Mouse (Mus musculus) spleen, embryonic (tissue): ENCODE measurements around the gene 1700021F05Rik.

Experiments used
- CTCF ChIA-PET: fragments of 350-600 bp; sonication (Branson Sonifier 250); formaldehyde crosslinking; loops from one replicate; lab custom pipeline; 2022; lab: Charles Lee

1700021F05Rik gene

DNA sequence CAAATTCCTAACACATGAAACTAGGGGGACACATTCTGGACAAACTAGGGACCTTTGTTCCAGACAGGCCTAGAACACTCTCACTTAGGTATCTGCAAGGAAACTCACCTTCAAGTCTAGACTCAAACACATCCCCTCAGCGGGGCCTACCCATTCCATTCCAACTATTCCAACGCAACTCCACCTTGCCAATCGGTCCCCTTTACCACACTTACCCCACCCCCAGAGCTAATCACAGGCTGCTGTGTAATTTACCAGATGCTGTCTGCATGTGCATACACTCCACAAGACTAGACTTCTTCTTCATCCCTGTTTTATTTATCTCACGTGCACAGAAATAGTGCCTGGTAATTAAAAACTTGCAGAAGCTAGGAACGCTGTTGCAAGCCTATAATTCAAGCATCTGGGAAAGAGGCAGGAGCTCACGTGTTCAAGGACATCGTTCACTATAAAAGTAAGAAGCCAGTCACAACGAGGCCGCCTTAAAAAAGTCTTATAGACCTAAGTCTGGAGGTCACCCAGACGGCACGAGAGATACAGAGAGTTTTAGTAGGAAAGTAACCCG is 966 bp downstream of the 1700021F05Rik start:
- CTCF ChIA-PET = interaction anchor here (0.6 kb wide), 2 partner anchors 62 to 1400 kb away, joined by 3 read pairs; no protein-coding TSS in a partner anchor

DNA sequence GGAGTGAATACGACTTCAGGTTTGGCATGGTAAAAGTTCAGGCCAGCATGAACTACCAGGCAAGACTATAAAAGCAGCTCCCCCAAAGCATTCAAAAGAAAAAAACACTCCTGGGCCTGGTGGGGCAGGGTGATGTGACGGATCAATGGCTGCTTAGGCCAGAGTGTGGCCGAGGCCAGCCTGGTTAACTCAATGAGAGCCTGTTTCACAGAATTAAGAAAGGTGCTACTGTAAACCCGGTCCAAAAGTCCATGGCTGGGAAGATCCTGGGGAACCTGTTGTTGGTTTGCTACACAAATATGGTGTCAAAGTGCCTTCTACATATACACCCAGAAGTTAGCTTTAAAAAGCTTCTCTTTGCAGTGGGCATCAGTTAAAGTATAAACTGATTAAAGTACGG is 2.0 kb downstream of the 1700021F05Rik start:
- CTCF ChIA-PET = interaction anchor here (0.6 kb wide), 1 partner anchor 488 kb away, joined by 3 read pairs; no protein-coding TSS in a partner anchor

DNA sequence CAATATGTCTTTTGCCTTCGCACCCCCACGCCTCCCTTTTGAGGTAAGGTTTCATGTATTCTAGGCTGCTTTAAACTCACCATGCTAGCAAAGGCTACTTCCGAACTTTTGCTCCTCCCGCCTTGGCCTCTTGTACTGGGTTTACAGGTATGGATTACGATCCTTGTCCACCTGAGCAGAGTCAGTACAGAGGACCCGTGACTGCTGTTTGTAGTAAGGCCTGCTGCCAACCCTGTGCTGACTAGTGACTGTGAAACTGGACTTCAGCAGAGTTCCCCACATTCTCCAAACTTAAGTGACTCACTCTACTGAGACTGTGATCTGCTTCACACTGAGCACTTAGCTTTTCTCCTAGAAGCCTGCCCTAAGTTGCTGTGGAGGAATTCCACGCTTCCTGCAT is 3.1 kb downstream of the 1700021F05Rik start:
- CTCF ChIA-PET = no interaction called here

DNA sequence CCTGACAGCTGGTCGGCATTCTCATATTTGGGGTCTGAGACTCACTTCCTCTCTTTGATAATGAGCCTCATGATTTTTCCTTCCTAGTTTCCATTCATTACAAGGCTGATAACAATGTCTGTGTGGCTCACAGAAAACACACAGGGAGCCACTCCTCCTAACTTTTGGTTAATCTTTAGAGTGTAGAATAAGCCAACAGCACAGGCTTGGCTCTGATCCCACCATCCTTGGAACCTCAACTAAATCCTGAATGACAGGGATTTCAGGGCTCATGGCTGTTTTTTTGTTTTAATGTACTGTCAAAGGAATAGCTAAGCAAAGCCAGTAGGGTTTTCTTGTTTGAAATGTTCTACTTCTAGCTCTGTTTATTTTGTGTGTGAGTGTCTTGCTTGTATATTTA is 6.4 kb downstream of the 1700021F05Rik start:
- CTCF ChIA-PET = no interaction called here

DNA sequence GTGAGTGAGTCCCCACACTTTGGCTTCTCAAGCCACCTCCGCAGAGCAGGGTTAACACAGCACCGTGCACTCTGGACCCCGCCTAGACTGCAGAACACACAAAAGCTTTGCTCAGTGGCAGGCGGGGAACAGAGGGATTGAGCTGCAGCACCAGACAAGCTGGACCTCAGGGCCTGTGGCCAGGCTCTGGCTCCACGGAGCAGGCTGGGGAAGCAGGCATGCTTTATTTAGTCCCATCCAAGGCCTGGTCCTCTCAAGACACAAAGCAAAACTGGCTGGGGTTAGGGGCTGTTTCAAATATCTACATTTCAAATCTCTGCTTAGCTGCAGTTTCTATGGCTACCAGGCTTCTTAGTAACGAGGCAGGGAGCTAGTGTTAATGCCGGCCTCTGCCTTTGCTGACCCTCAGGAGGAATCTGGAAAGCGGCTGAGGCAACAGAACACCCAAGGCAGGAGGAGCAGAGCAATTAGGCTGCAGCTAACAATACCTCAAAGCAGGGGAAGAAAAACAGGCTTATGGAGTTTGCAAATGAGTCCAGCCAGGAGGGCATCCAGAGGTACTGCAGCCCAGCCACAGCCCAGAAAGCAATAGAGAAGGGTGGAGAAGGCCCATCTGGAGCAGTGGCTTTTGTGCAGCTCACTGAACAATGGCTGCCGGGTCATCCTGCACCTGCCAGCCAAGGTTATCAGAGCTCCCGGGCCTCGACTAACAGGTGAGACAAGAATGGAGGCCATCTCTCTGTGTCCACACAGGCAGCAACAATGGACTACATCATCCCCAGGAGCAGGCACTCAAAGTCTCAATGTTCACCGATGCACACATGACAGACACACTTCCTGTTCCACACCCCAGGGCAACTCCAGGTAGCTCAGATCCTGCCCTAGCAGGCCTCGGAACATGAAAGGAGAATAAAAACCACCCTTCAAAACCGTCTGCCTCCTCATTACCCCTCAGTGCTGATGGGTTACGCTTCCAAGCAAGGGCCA is 13.2 kb downstream of the 1700021F05Rik start:
- CTCF ChIA-PET = no interaction called here

DNA sequence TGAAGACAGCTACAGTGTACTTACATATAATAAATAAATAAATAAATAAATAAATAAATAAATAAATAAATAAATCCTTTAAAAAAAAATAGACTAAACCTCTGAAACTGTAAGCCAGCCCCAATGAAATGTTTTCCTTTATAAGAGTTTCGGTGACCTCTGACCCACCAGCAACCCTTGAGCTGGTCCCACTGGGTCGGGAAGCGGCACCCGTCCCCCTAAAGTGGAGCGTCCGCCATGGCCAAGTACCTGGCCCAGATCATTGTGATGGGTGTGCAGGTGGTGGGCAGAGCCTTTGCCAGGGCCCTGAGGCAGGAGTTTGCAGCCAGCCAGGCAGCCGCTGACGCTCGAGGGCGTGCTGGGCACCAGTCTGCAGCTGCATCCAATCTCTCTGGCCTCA is 16.9 kb downstream of the 1700021F05Rik start, which contains the start of gene Gm9803:
Gene Gm9803, plus strand, starts transcription at position 154 of the 400 bp plus-strand sequence.
- CTCF ChIA-PET = interaction anchor here (0.6 to 0.7 kb wide), 2 partner anchors 618 to 1705 kb away, joined by 4 to 12 read pairs; no protein-coding TSS in a partner anchor

DNA sequence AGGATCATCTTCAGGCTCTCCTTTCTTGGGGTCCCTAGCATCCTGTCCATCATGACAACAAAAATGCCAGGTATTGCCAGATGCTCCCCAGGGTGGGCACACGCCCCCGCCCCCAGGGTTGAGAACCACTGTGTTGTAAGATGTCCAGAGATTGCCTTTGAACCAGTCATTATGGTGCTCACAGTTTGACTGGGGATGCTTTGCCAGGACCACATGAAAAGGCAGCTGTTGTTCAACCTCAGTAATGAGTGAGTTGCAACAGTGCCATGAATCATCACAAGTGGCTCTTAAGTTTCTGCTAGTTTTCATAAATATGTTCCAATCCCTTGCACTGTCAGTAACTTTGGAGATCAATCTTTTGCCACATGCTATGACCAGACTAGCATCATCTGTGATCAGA is 20.8 kb downstream of the 1700021F05Rik start:
- CTCF ChIA-PET = no interaction called here

DNA sequence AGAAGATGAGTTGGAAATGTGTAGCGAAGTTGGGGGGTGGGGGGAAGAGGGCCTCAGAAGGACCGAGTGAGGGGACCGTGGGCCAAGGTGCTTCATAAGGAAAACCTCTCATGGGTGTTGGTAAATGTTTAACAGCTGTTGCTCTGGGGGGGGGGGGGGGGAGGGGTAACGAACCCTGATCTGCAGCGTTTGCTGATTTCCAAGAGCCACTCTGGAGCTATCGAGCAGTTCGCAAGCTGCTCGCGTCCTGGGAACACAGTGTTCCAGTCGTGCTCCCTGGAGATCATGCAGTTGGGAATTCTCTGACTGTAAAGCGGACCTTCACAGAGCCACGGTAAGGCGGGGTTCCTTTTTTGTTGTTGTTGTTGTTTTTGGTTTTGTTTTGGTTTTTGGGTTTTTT is 22.4 kb downstream of the 1700021F05Rik start:
- CTCF ChIA-PET = interaction anchor here (0.6 kb wide), 1 partner anchor 351 kb away, joined by 3 read pairs; no protein-coding TSS in a partner anchor

DNA sequence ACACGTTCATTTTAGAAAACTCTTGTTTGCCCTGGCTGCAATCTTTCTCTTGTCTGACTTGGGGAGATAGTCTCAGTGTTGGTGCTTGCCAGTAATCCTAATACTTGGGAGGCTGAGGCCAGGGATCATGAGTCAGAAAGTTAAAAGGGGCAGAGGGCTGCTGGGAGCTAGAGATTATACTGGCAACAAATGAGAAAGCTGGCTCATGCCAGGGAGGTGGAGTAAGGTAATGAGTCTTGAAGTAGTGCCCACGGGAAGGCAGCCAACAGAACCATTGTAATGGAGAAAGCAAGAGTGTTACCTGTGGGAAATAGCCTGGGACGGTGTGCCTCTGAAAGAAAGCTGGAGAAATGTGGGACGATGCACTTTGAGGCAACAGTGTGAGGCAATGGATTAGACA is 23.0 kb downstream of the 1700021F05Rik start:
- CTCF ChIA-PET = interaction anchor here (0.6 kb wide), 1 partner anchor 350 kb away, joined by 3 read pairs; no protein-coding TSS in a partner anchor

DNA sequence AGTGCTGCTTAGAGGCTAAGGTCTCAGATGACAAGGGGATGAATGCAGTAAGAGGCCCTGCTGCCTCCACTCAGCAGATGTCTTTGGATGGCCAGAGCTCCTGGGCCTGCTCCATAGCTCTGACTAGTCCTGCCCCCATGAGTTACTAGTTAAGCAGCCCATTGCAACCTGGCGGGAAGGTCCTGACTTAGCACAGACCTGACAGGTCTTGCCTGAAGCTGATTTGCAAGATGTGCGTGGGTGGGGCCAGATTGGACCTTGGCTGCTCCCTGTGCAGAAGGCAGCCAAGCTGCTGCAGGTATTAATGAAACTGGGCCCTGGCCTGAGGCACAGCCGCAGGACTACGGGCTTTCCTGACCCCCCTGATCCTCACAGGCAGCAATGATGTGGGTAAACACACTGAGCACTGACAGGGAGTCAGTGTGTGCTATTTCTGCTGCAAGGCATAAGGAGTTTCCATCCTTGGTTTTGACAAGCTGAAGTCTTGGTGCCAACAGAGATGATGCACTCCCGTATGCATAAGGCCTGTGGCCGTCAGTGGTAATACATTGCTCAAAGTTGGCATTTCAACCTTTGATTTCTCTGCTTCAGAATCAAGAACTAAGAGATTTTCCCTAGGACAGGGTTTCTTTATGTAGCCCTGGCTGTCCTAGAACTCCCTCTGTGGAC is 23.7 kb downstream of the 1700021F05Rik start:
- CTCF ChIA-PET = no interaction called here

DNA sequence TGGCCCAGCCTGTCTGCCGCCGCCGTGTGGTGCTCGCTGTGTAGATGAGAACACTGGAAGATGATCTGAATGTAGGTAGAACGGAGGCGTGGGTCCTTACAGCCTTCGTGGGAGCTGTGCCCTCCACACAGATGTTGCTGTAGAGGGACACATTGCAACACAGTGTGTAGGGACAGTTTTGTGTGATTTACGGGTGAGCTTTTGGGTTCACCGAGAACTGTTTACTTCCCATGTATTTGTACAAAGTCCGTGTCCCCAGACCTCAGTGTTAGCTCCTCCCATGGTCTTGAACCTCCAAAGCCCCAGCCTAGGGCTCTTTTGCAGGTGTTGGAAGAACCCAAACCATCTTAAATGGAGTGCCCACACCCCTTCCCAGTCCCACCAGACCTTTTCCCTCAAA is 27.8 kb downstream of the 1700021F05Rik start:
- CTCF ChIA-PET = no interaction called here

DNA sequence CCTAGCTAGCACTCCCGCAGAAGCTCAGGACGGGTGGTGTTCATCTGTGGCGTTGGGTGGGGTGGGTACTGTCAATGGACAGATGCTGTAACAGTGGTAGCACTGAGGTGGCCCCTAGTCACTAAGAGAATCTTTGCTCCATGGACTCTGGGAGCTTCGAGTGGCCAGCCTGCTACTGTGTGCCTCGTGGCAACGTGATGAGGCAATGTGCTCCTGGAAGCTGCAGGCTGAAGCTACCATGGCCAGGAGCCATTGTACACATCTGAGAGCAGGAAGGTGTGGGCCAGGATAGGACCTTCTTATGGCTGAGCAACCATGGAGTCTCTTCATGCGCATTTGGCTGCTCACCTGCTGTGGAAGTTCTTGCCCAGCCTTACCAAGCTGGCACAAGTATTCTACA is 31.6 kb downstream of the 1700021F05Rik start:
- CTCF ChIA-PET = no interaction called here

DNA sequence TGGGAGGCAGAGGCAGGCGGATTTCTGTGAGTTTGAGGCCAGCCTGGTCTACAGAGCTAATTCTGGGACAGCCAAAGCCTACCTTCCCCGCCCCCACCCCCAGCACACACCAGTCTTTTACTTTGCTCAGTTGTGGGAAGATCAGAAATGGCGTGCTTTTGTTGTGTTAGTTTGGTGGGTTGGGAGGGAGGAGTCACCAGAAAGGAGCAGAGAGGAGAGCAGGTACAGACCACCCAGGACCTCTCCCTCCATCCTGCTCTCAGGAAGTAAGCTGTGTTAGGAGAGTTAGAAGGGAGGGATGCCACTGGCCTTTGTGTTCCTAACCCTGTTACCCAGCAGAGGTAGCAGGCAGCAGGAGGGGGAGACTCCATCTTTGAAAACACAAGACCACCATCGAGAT is 33.7 kb downstream of the 1700021F05Rik start:
- CTCF ChIA-PET = no interaction called here

DNA sequence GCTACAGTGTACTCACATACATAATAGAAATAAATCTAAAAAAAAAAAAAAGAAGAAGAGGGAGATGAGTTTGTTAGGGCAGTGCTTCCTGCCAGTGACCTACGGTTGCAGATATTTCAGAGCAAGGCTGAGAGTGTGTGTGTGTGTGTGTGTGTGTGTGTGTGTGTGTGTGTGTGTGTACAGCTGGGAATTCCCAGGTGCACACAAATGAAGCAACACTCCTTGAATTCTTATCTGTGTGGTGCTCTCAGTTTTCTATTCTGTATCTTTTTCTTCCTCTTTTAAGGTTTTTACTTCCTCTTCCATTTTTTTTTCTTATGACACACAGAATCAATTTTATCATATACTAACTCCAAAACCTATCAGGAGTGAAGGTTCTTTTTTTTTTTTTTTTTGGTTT is 36.5 kb downstream of the 1700021F05Rik start:
- CTCF ChIA-PET = interaction anchor here (0.6 kb wide), 1 partner anchor 87 kb away, joined by 11 read pairs; no protein-coding TSS in a partner anchor

DNA sequence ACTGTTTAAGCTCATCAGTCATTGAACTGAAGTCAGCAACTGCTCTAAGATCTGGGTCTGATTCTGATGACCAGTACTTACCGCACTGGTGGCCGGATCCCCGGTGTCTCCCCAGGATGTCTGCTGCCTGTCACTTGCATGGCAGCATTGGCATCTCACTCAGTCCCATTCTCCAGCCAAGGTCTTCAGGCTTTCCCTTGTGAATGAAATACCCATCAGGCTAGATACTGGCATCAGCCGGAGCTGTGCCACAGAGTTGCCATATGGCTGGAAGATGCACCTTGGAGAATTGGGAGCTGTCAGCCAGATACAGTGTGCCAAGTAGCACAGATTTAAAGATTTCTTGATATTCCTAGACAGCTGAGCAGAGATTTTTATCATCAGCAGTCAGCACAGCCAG is 38.2 kb downstream of the 1700021F05Rik start:
- CTCF ChIA-PET = no interaction called here

DNA sequence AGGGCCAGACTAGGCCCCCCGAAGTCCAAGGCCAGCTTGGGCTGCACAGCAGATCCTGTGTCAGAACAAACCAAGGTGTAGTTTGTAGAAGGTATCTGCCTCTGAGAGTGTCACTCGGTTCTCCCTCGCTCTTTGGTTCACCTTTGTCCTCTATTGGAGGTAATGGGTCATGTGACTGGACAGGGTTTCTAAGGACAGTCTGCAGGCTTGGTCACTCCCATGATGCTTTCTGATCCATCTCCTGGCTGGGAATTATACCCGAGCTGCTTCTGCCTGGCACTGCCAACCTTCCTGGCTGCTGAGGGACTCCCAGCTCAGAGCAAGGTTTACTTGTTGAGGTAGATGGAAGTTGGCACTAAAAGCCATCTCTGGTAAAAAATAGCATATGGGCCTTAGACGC is 49.9 kb downstream of the 1700021F05Rik start:
- CTCF ChIA-PET = no interaction called here

DNA sequence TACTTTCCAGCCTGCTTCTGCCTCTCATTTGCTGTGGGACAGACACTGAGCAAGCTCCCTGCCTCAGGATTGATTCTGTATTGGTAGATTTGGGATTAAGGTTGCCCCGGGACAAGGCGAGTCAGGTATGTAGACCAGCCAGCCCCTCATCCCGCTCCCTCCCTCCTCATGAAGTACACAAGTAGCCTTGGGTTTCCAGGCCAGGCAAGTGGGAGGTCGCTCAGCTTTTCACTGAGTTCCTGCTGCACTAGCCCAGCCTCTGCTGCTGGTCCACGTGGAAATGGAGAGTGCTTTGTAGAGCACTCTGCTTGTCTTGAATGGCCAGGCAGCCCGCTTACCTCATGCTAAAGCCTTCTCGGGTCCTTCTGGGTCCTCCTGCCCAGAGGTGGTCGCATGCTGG is 50.8 kb downstream of the 1700021F05Rik start:
- CTCF ChIA-PET = no interaction called here

DNA sequence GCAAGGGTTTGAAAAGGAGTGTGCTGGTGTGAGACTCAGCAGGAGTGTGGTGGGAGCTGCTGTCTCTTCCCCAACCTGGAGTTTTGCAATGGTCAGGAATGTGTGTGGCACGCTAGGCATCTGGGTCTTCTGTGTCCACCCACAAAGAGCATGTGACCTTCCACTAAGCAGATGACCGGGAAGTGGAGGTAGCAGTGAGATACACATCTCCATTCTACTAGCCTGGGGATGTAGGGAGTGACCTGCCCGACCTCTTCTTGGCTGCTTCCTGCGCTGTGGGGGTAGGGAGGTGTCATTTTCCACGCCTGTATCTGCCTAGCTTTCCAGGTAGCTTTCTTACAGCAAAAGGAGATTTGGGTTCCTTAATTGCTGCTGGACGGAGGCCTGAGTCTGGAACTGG is 51.2 kb downstream of the 1700021F05Rik start:
- CTCF ChIA-PET = interaction anchor here (0.6 kb wide), 1 partner anchor 118 kb away, joined by 5 read pairs; no protein-coding TSS in a partner anchor

DNA sequence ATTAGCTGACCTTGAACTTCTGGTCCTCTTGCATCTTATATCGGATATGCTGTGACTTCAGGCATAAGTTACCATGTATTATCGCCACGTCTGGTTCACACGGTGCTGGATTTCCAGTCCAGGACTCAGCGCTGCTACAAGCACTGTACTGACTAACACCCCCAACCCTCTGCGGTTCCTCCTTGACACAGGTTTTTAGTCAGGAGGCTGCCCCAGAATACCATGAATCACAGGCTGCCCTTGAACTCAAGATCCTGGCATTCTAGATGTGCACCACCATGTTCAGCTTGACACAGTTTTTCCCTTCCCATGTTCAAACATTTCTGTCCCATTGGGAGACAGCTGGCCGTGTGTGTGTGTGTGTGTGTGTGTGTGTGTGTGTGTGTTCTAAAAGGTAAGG is 51.7 kb downstream of the 1700021F05Rik start:
- CTCF ChIA-PET = interaction anchor here (0.6 kb wide), 1 partner anchor 118 kb away, joined by 5 read pairs; no protein-coding TSS in a partner anchor

DNA sequence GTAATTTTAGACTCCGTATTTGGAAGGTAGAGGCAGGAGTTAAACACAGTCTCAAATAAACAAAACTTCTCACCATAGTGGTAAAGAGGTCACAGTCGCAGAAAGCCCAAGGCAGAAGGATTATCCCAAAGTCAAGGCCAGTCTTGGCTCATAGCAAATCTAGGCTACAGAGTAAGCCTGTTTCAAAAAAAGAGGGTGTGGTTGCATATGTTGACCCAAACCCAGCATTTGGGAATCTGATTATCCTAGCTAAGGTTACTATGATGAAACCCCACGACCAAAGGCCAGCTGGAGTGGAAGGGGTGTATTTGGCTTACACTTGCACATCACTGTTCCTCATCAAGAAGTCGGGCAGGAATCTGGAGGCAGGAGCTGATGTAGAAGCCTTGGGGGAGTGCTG is 52.5 kb downstream of the 1700021F05Rik start:
- CTCF ChIA-PET = no interaction called here

DNA sequence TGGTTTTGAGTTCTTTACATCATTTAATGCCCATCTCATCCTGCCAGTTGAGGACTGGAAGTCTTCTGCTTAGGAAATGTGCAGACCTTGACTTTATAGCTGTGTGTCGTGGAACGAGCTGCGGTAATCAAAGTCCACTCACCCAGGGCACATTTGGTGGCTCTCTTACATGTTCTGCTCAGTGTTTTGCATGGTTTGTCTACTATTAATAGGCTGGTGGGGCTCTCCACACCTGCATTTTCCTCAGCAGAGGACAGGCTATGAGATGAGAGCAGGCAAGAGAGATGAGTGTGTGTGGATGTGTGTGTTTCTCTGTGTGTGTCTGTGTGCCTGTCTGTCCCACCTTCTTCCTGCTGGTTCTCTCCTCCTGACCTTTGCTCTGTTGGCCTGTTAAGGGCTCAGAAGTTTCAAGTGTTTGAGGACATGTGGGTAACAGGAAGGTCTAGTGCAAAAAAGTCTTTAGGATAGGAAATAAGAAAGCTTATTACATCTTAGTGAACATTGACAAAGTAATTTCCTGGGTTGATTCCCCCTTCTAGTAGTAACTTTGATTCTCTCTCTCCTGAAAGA is 53.3 kb downstream of the 1700021F05Rik start:
- CTCF ChIA-PET = no interaction called here
